Mouse (Mus musculus): ENCODE results near the gene Fbxo34.
A peak's percentile ranks its signal among the peaks of the same experiment; 100 is the strongest.

Fbxo34 gene

GRCm38 (mm10) chr14:47472743-47473546, 22.7 kb downstream of the Fbxo34 start:
- peak; percentile 64 to 74 for DNase-seq (ENCODE audit: low read depth in 1 of 2, low spot score in 2 of 2)

GRCm38 (mm10) chr14:47473891-47474290, 23.7 kb downstream of the Fbxo34 start:
- DNase-seq (ENCODE audit: low read depth in 1 of 2, low spot score in 2 of 2), result no peak

GRCm38 (mm10) chr14:47474571-47475254, 24.5 kb downstream of the Fbxo34 start:
- DNase-seq (ENCODE audit: low read depth in 1 of 2, low spot score in 2 of 2), result no peak

GRCm38 (mm10) chr14:47476266-47476665, 26.0 kb downstream of the Fbxo34 start:
- DNase-seq (ENCODE audit: low read depth in 1 of 2, low spot score in 2 of 2), result no peak

GRCm38 (mm10) chr14:47477711-47478110, 27.5 kb downstream of the Fbxo34 start:
- DNase-seq (ENCODE audit: low read depth in 1 of 2, low spot score in 2 of 2), result no peak

- DNase-seq (ENCODE audit: low read depth in 1 of 2, low spot score in 2 of 2), result no peak
Observed at GRCm38 (mm10) chr14:47482200-47482599, 32.0 kb downstream of the Fbxo34 start.

GRCm38 (mm10) chr14:47483099-47483498, 32.9 kb downstream of the Fbxo34 start:
- no peak for DNase-seq (ENCODE audit: low read depth in 1 of 2, low spot score in 2 of 2)

- DNase-seq (ENCODE audit: low read depth in 1 of 2, low spot score in 2 of 2), result no peak
Observed at GRCm38 (mm10) chr14:47488732-47489131, 38.5 kb downstream of the Fbxo34 start.

- no peak for DNase-seq (ENCODE audit: low read depth in 1 of 2, low spot score in 2 of 2)
Observed at GRCm38 (mm10) chr14:47489310-47490097, 39.3 kb downstream of the Fbxo34 start.

GRCm38 (mm10) chr14:47490732-47491131, 40.5 kb downstream of the Fbxo34 start:
- no peak for DNase-seq (ENCODE audit: low read depth in 1 of 2, low spot score in 2 of 2)

GRCm38 (mm10) chr14:47493592-47494361, 43.6 kb downstream of the Fbxo34 start:
- no peak for DNase-seq (ENCODE audit: low read depth in 1 of 2, low spot score in 2 of 2)

GRCm38 (mm10) chr14:47495951-47496350, 45.7 kb downstream of the Fbxo34 start:
- DNase-seq (ENCODE audit: low read depth in 1 of 2, low spot score in 2 of 2), result no peak

GRCm38 (mm10) chr14:47497166-47497565, 46.9 kb downstream of the Fbxo34 start:
- DNase-seq (ENCODE audit: low read depth in 1 of 2, low spot score in 2 of 2), result no peak

GRCm38 (mm10) chr14:47498632-47499031, 48.4 kb downstream of the Fbxo34 start:
- DNase-seq (ENCODE audit: low read depth in 1 of 2, low spot score in 2 of 2), result no peak

GRCm38 (mm10) chr14:47504036-47504435, 53.8 kb downstream of the Fbxo34 start:
- DNase-seq (ENCODE audit: low read depth in 1 of 2, low spot score in 2 of 2), result no peak

GRCm38 (mm10) chr14:47506676-47507075, 56.5 kb downstream of the Fbxo34 start:
- no peak for DNase-seq (ENCODE audit: low read depth in 1 of 2, low spot score in 2 of 2)

- DNase-seq (ENCODE audit: low read depth in 1 of 2, low spot score in 2 of 2), result no peak
Observed at GRCm38 (mm10) chr14:47508035-47508434, 57.8 kb downstream of the Fbxo34 start.

- DNase-seq (ENCODE audit: low read depth in 1 of 2, low spot score in 2 of 2), result no peak
Observed at GRCm38 (mm10) chr14:47510244-47510643, 60.0 kb downstream of the Fbxo34 start.

- no peak for DNase-seq (ENCODE audit: low read depth in 1 of 2, low spot score in 2 of 2)
Observed at GRCm38 (mm10) chr14:47513606-47514005, 63.4 kb downstream of the Fbxo34 start.

GRCm38 (mm10) chr14:47514816-47515453, 64.7 kb downstream of the Fbxo34 start:
- peak; percentile 31 to 51 for DNase-seq (ENCODE audit: low read depth in 1 of 2, low spot score in 2 of 2)

All from monocyte, adult 2 months (primary cell).